In the genomic region with DNA sequence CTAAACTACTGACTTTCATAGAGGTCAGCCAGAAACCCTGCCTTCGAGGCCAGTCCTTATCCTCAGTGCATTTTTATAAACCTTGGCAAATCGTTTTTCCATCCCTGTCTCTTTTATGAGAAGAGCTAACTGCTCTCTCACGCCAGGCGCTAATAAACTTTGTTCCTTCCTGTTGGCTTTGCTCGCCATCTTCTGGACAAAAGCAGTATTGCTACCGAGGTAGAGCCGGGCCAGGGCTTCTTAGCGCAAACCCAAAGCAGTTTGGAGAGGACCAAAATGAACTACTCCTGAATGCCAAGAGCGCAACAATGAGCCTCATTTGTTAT, we compare ENCODE assay signal across 9 mouse cellular contexts. TPM values are rescaled to one million over a fixed set of nuclear protein-coding genes. Genes with fewer than 3 reads are reported as not detected.
DNase-seq lines count a peak whose midpoint lies in the region; ATAC-seq and TF ChIP-seq lines count a peak whose summit lies in the region.
"Had no signal": no experiment of that assay in that cellular context is flagged by ENCODE, and none has a peak within 500 bp of the region (broad histone marks: within the 10 kb centered on the region; RNA-seq: fewer than 3 reads in every experiment).

No protein-coding gene starts in this region.

- H3K4me2 ChIP-seq in forebrain, embryonic 14.5 days (ENCODE audit: low read length), result 0 out of 2 replicates have a peak overlapping the region, but pooled peaks have one; percentile 21
- H3K4me2 ChIP-seq in lung, postnatal 0 days (replicated peaks; ENCODE audit: low read depth, low read length), result 0 out of 2 replicates have a peak overlapping the region, but pooled peaks have one; percentile 1
- H3K4me2 ChIP-seq: liver, embryonic 15.5 days had no signal

- DNase-seq in ES-CJ7 (ENCODE audit: low read depth, low spot score), result peak; percentile 75
- DNase-seq in c-Kit-positive CD71-positive TER-119-positive erythroid progenitor cells, embryonic 14.5 days (ENCODE audit: low spot score), result peak; percentile 33
- DNase-seq in forebrain, embryonic 14.5 days (ENCODE audit: low spot score), result peak; percentile 91
- peak; percentile 86 to 89 for DNase-seq in heart, postnatal 36 days
- DNase-seq in layer of hippocampus, adult 11-12 months (ENCODE audit: low spot score), result peak; percentile 89
- DNase-seq in lung, postnatal 0 days (ENCODE audit: low spot score), result peak; percentile 85
- peak; percentile 71 for DNase-seq in ovary, postnatal 36 days (ENCODE audit: low spot score)
- peak; percentile 61 to 74 for DNase-seq in thymus, postnatal 36 days

- TF ChIP-seq EP300 in lung, postnatal 0 days (IDR thresholded peaks at IDR 0.05), result no peak

- peak overlapping the region; percentile 25; the same call in 1 of the 2 replicates for H3K9ac ChIP-seq in forebrain, embryonic 14.5 days (ENCODE audit: low read length)
- no peak overlapping the region for H3K9ac ChIP-seq in lung, postnatal 0 days (replicated peaks; ENCODE audit: low read depth)
- H3K9ac ChIP-seq: liver, embryonic 15.5 days had no signal

- 5% methylated on average over 9 of the region's 9 CpGs for WGBS in forebrain, embryonic 14.5 days
- WGBS in lung, postnatal 0 days, result 3% methylated on average over 9 of the region's 9 CpGs

- peaks cover 15% of the 10 kb centered on the region; the same call in 1 of the 2 replicates for H3K4me1 ChIP-seq in forebrain, embryonic 14.5 days (ENCODE audit: control insufficient read depth, insufficient read depth, low read length)
- peaks cover 6% of the 10 kb centered on the region; the same call in 1 of the 2 replicates for H3K4me1 ChIP-seq in lung, postnatal 0 days (ENCODE audit: insufficient read depth, low read depth, low read length)

- H3K9me3 ChIP-seq in forebrain, embryonic 14.5 days (replicated peaks; ENCODE audit: control insufficient read depth, low read length), result no peaks in the 10 kb centered on the region
- H3K9me3 ChIP-seq in lung, postnatal 0 days (ENCODE audit: low read length), result no peaks in the 10 kb centered on the region
- H3K9me3 ChIP-seq: liver, embryonic 15.5 days had no signal

- H3K27ac ChIP-seq in forebrain, embryonic 14.5 days (ENCODE audit: low read depth, low read length), result peak overlapping the region; percentile 72
- no peak overlapping the region for H3K27ac ChIP-seq in lung, postnatal 0 days (ENCODE audit: low read length)
- H3K27ac ChIP-seq: liver, embryonic 15.5 days had no signal

- peak; percentile 60 for ATAC-seq in forebrain, embryonic 14.5 days
- peak; percentile 34 for ATAC-seq in lung, postnatal 0 days

- intact Hi-C loops in heart, postnatal 36 days (cut with DNase I), result loop anchor here (1.0 to 5.0 kb wide), 6 partner anchors 94 to 744 kb away; a partner anchor contains a TSS

- H3K27me3 ChIP-seq in forebrain, embryonic 14.5 days (replicated peaks; ENCODE audit: control insufficient read depth, insufficient read depth, low read length), result no peaks in the 10 kb centered on the region
- no peaks in the 10 kb centered on the region for H3K27me3 ChIP-seq in lung, postnatal 0 days (replicated peaks; ENCODE audit: insufficient read depth, low read length)
- H3K27me3 ChIP-seq: liver, embryonic 15.5 days had no signal

- H3K36me3 ChIP-seq in forebrain, embryonic 14.5 days (ENCODE audit: control insufficient read depth, insufficient read depth, low read length), result no peaks in the 10 kb centered on the region
- H3K36me3 ChIP-seq in lung, postnatal 0 days (ENCODE audit: insufficient read depth, low read length), result no peaks in the 10 kb centered on the region
- H3K36me3 ChIP-seq: liver, embryonic 15.5 days had no signal

- peak; percentile 94 for TF ChIP-seq CTCF in lung, postnatal 0 days (IDR thresholded peaks at IDR 0.05)

- H3K4me3 ChIP-seq in forebrain, embryonic 14.5 days (ENCODE audit: low read depth, low read length), result no peak overlapping the region
- H3K4me3 ChIP-seq in lung, postnatal 0 days (ENCODE audit: low read depth, low read length), result no peak overlapping the region
- H3K4me3 ChIP-seq: liver, embryonic 15.5 days had no signal

RNA-seq across cellular contexts. Expression of a gene that starts 11.0 kb away (rescaled TPM):
- not detected in 2 replicates for polyA plus RNA-seq in forebrain, embryonic 14.5 days (2014; fragmentation: Nextera tagmentation; extraction: Ambion mirVana)
- not detected for total RNA-seq in heart, postnatal 36 days (2021)
- not detected in 2 replicates for polyA plus RNA-seq in lung, postnatal 0 days (2015; fragmentation: Nextera tagmentation; extraction: Ambion mirVana)
- polyA plus RNA-seq: liver, embryonic 15.5 days had no signal

RNA-seq across cellular contexts. Expression of a gene that starts 41.6 kb away (rescaled TPM):
- polyA plus RNA-seq in forebrain, embryonic 14.5 days (2014; fragmentation: Nextera tagmentation; extraction: Ambion mirVana), result not detected in 2 replicates
- total RNA-seq in heart, postnatal 36 days (2021), result not detected
- polyA plus RNA-seq in lung, postnatal 0 days (2015; fragmentation: Nextera tagmentation; extraction: Ambion mirVana), result not detected in 2 replicates
- polyA plus RNA-seq: liver, embryonic 15.5 days had no signal

RNA-seq across cellular contexts. Expression of a gene that starts 56.8 kb away (rescaled TPM):
- 5.2 and 6.2 TPM in 2 replicates for polyA plus RNA-seq in forebrain, embryonic 14.5 days (2014; fragmentation: Nextera tagmentation; extraction: Ambion mirVana)
- total RNA-seq in heart, postnatal 36 days (2021), result 100 to 1,000 TPM; 144 to 146 TPM
- polyA plus RNA-seq in lung, postnatal 0 days (2015; fragmentation: Nextera tagmentation; extraction: Ambion mirVana), result 10.7 and 11.5 TPM in 2 replicates

Comparison
In these comparisons a context has a peak if more than half of its experiments do, and no peak if none do; other contexts are left out.
1. DNase-seq: peak in every context shown above with its lines; median percentile 91 in forebrain, embryonic 14.5 days; 89 in layer of hippocampus, adult 11-12 months; 88 in heart, postnatal 36 days; 85 in lung, postnatal 0 days; 75 in ES-CJ7; 71 in ovary, postnatal 36 days; 68 in thymus, postnatal 36 days; 33 in c-Kit-positive CD71-positive TER-119-positive erythroid progenitor cells, embryonic 14.5 days.